Mouse (Mus musculus) stomach, embryonic 15.5 days (tissue): ENCODE measurements around the gene Ppp1r9a. TPM values are rescaled to one million over a fixed set of nuclear protein-coding genes. Genes with fewer than 3 reads are reported as not detected.

ENCODE experiments used
- ATAC-seq: fragments of 200-750 bp; cut with Nextera tagmentation; 2 replicates; pipeline ENCODE4 v1.8.0; 2017; ENCODE audit warnings: low read depth, moderate number of reproducible peaks, moderate TSS enrichment; ENCODE audit not compliant: insufficient read depth, low FRiP score
- H3K27ac ChIP-seq: fragments of 300-500 bp; sonication (generic); 2 replicates; pipeline ENCODE4 v1.5.1; 2015; ENCODE audit warnings: mild to moderate bottlenecking, inconsistent platforms
- H3K27me3 ChIP-seq: fragments of 300-500 bp; sonication (generic); replicated peaks from 2 replicates; pipeline ENCODE4 v1.6.1; 2015; ENCODE audit warnings: inconsistent platforms
- H3K36me3 ChIP-seq: fragments of 300-500 bp; sonication (generic); 2 replicates; pipeline ENCODE4 v1.6.1; 2015; ENCODE audit warnings: inconsistent platforms
- H3K4me1 ChIP-seq: fragments of 300-500 bp; sonication (generic); 2 replicates; pipeline ENCODE4 v1.6.1; 2015; ENCODE audit warnings: inconsistent platforms
- H3K4me2 ChIP-seq: fragments of 300-500 bp; sonication (generic); 2 replicates; pipeline ENCODE4 v1.6.1; 2015; ENCODE audit warnings: mild to moderate bottlenecking, inconsistent platforms
- H3K4me3 ChIP-seq: fragments of 300-500 bp; sonication (generic); replicated peaks from 2 replicates; pipeline ENCODE4 v1.5.1; 2015; ENCODE audit warnings: inconsistent platforms
- H3K9ac ChIP-seq: fragments of 300-500 bp; sonication (generic); 2 replicates; pipeline ENCODE4 v1.6.1; 2015; ENCODE audit warnings: inconsistent platforms
- H3K9me3 ChIP-seq: fragments of 300-500 bp; sonication (generic); 2 replicates; pipeline ENCODE4 v1.6.1; 2016; ENCODE audit warnings: inconsistent platforms
- WGBS: fragments of 180-500 bp; shearing (Covaris S2); methylation state at CpG from one replicate; pipeline ENCODE4 v1.1.7; 2015; 5-methylcytosine and 5-hydroxymethylcytosine counted together
- polyA plus RNA-seq: library from polyadenylated mRNA; unstranded; fragments of >200 nt; fragmentation: Nextera tagmentation; extraction: Ambion mirVana; gene quantifications from 2 replicates; pipeline ENCODE4 v1.2.1, GENCODE M21; 2015

Gene Ppp1r9a
- polyA plus RNA-seq, 1 experiment from 2014 or later, result 16.6 TPM

- Histone ChIP-seq H3K27me3 (no peaks in the 10 kb centered on the region), H3K36me3 (0 out of 2 replicates have a peak, but pooled peaks cover 5% of the 10 kb centered on the region), H3K4me3 (no peak overlapping the region), H3K27ac (no peak overlapping the region), H3K4me2 (no peak overlapping the region), H3K9ac (no peak overlapping the region), H3K9me3 (no peaks in the 10 kb centered on the region), H3K4me1 (no peaks in the 10 kb centered on the region)
- 51% methylated on average over 5 of the region's 5 CpGs for WGBS
- no peak for ATAC-seq
These were observed 211.0 kb downstream of the Ppp1r9a start for GRCm38 (mm10) chr6:5113734-5114133.

- H3K4me1 ChIP-seq, result no peaks in the 10 kb centered on the region
- no peak overlapping the region for H3K27ac ChIP-seq
- no peak overlapping the region for H3K9ac ChIP-seq
- H3K4me2 ChIP-seq, result no peak overlapping the region
- no peaks in the 10 kb centered on the region for H3K27me3 ChIP-seq
- H3K36me3 ChIP-seq, result 0 out of 2 replicates have a peak, but pooled peaks cover 5% of the 10 kb centered on the region
- WGBS, result 78% methylated on average over 7 of the region's 7 CpGs
- no peaks in the 10 kb centered on the region for H3K9me3 ChIP-seq
- ATAC-seq, result no peak
- no peak overlapping the region for H3K4me3 ChIP-seq
These were observed 212.1 kb downstream of the Ppp1r9a start for GRCm38 (mm10) chr6:5114857-5115256.

GRCm38 (mm10) chr6:5119181-5119910 lies 216.6 kb downstream of the Ppp1r9a start:
- H3K4me1 ChIP-seq, result no peaks in the 10 kb centered on the region
- no peak overlapping the region for H3K9ac ChIP-seq
- 0 out of 2 replicates have a peak, but pooled peaks cover 5% of the 10 kb centered on the region for H3K36me3 ChIP-seq
- no peak overlapping the region for H3K27ac ChIP-seq
- no peak for ATAC-seq
- no peak overlapping the region for H3K4me3 ChIP-seq
- H3K27me3 ChIP-seq, result no peaks in the 10 kb centered on the region
- WGBS, result 84% methylated on average over 15 of the region's 15 CpGs
- H3K9me3 ChIP-seq, result no peaks in the 10 kb centered on the region
- H3K4me2 ChIP-seq, result no peak overlapping the region

GRCm38 (mm10) chr6:5120229-5120628 lies 217.5 kb downstream of the Ppp1r9a start:
- WGBS, result 73% methylated on average over 3 of the region's 3 CpGs
- H3K27ac ChIP-seq, result no peak overlapping the region
- no peaks in the 10 kb centered on the region for H3K27me3 ChIP-seq
- H3K4me1 ChIP-seq, result no peaks in the 10 kb centered on the region
- no peak overlapping the region for H3K4me3 ChIP-seq
- no peak overlapping the region for H3K4me2 ChIP-seq
- H3K9ac ChIP-seq, result no peak overlapping the region
- no peak for ATAC-seq
- H3K36me3 ChIP-seq, result 0 out of 2 replicates have a peak, but pooled peaks cover 5% of the 10 kb centered on the region
- no peaks in the 10 kb centered on the region for H3K9me3 ChIP-seq

- H3K9ac ChIP-seq, result no peak overlapping the region
- no peak overlapping the region for H3K4me2 ChIP-seq
- no peaks in the 10 kb centered on the region for H3K4me1 ChIP-seq
- no peak overlapping the region for H3K27ac ChIP-seq
- H3K36me3 ChIP-seq, result no peaks in the 10 kb centered on the region
- no peak for ATAC-seq
- H3K4me3 ChIP-seq, result no peak overlapping the region
- no peaks in the 10 kb centered on the region for H3K27me3 ChIP-seq
- H3K9me3 ChIP-seq, result no peaks in the 10 kb centered on the region
- 88% methylated on average over 14 of the region's 14 CpGs for WGBS
These were observed 226.8 kb downstream of the Ppp1r9a start for GRCm38 (mm10) chr6:5129364-5130093.

- Histone ChIP-seq H3K36me3 (no peaks in the 10 kb centered on the region), H3K4me2 (no peak overlapping the region), H3K4me3 (no peak overlapping the region), H3K27me3 (no peaks in the 10 kb centered on the region), H3K27ac (no peak overlapping the region), H3K4me1 (no peaks in the 10 kb centered on the region), H3K9ac (no peak overlapping the region), H3K9me3 (no peaks in the 10 kb centered on the region)
- 56% methylated on average over 6 of the region's 6 CpGs for WGBS
- ATAC-seq, result no peak
These were observed 232.3 kb downstream of the Ppp1r9a start for GRCm38 (mm10) chr6:5134986-5135385.

GRCm38 (mm10) chr6:5136046-5136445 lies 233.3 kb downstream of the Ppp1r9a start:
- Histone ChIP-seq H3K9me3 (no peaks in the 10 kb centered on the region), H3K27me3 (no peaks in the 10 kb centered on the region), H3K4me3 (no peak overlapping the region), H3K4me1 (no peaks in the 10 kb centered on the region), H3K36me3 (no peaks in the 10 kb centered on the region), H3K27ac (no peak overlapping the region), H3K4me2 (no peak overlapping the region), H3K9ac (no peak overlapping the region)
- ATAC-seq, result no peak
- 83% methylated on average over 6 of the region's 6 CpGs for WGBS

GRCm38 (mm10) chr6:5138875-5139631 lies 236.3 kb downstream of the Ppp1r9a start:
- no peaks in the 10 kb centered on the region for H3K27me3 ChIP-seq
- H3K27ac ChIP-seq, result no peak overlapping the region
- ATAC-seq, result no peak
- no peak overlapping the region for H3K4me2 ChIP-seq
- no peaks in the 10 kb centered on the region for H3K4me1 ChIP-seq
- no peaks in the 10 kb centered on the region for H3K9me3 ChIP-seq
- H3K4me3 ChIP-seq, result no peak overlapping the region
- WGBS, result 89% methylated on average over 12 of the region's 12 CpGs
- no peak overlapping the region for H3K9ac ChIP-seq
- no peaks in the 10 kb centered on the region for H3K36me3 ChIP-seq

GRCm38 (mm10) chr6:5139666-5140065 lies 236.9 kb downstream of the Ppp1r9a start:
- no peaks in the 10 kb centered on the region for H3K27me3 ChIP-seq
- 86% methylated on average over 9 of the region's 9 CpGs for WGBS
- H3K9me3 ChIP-seq, result no peaks in the 10 kb centered on the region
- no peaks in the 10 kb centered on the region for H3K36me3 ChIP-seq
- no peak overlapping the region for H3K27ac ChIP-seq
- no peak overlapping the region for H3K9ac ChIP-seq
- no peak overlapping the region for H3K4me3 ChIP-seq
- ATAC-seq, result no peak
- no peaks in the 10 kb centered on the region for H3K4me1 ChIP-seq
- H3K4me2 ChIP-seq, result no peak overlapping the region

- ATAC-seq, result no peak
- WGBS, result 70% methylated on average over 13 of the region's 13 CpGs
- Histone ChIP-seq H3K27ac (no peak overlapping the region), H3K27me3 (no peaks in the 10 kb centered on the region), H3K4me3 (no peak overlapping the region), H3K9me3 (no peaks in the 10 kb centered on the region), H3K4me2 (no peak overlapping the region), H3K36me3 (no peaks in the 10 kb centered on the region), H3K9ac (no peak overlapping the region), H3K4me1 (peaks cover 4% of the 10 kb centered on the region; the same call in 1 of the 2 replicates)
These were observed 244.9 kb downstream of the Ppp1r9a start for GRCm38 (mm10) chr6:5147488-5148142.

- Histone ChIP-seq H3K27me3 (no peaks in the 10 kb centered on the region), H3K4me2 (no peak overlapping the region), H3K9ac (no peak overlapping the region), H3K4me3 (no peak overlapping the region), H3K36me3 (no peaks in the 10 kb centered on the region), H3K4me1 (peaks cover 4% of the 10 kb centered on the region; the same call in 1 of the 2 replicates), H3K27ac (no peak overlapping the region), H3K9me3 (no peaks in the 10 kb centered on the region)
- WGBS, result 75% methylated on average over 2 of the region's 2 CpGs
- ATAC-seq, result no peak
These were observed 247.2 kb downstream of the Ppp1r9a start for GRCm38 (mm10) chr6:5149941-5150340.
